Mouse (Mus musculus): ENCODE measurements around the gene Slc25a15. TPM values are rescaled to one million over a fixed set of nuclear protein-coding genes. Genes with fewer than 3 reads are reported as not detected.
A peak's percentile ranks its signal among the peaks of the same experiment; 100 is the strongest.

The Slc25a15 gene
- polyA plus RNA-seq, 1 experiment from 2014 or later: 23.8 TPM

GRCm38 (mm10) chr8:22400593-22400992, 2.2 kb upstream of the Slc25a15 start:
- 90% methylated on average over 4 of the region's 4 CpGs for WGBS
- H3K4me3 ChIP-seq (replicated peaks; ENCODE audit: low read depth, low read length): no peak overlapping the region
- H3K9ac ChIP-seq (ENCODE audit: low read depth, low read length): no peak overlapping the region

GRCm38 (mm10) chr8:22399285-22399880, 986 bp upstream of the Slc25a15 start:
- DNase-seq (ENCODE audit: low spot score) (no peak), ATAC-seq (replicated peaks; ENCODE audit: low FRiP score, low read depth) (no peak)
- peak overlapping the region; percentile 83 for H3K4me3 ChIP-seq (replicated peaks; ENCODE audit: low read depth, low read length)
- WGBS: 80% methylated on average over 8 of the region's 8 CpGs
- no peaks in the 10 kb centered on the region for H3K27me3 ChIP-seq (ENCODE audit: insufficient read depth, low read length)
- H3K9me3 ChIP-seq (replicated peaks; ENCODE audit: low read length): no peaks in the 10 kb centered on the region
- peak overlapping the region; percentile 74 for H3K4me2 ChIP-seq (ENCODE audit: low read length)
- H3K4me1 ChIP-seq (replicated peaks; ENCODE audit: insufficient read depth, low read length): peaks cover 4% of the 10 kb centered on the region; the same call in 1 of the 2 replicates
- peak overlapping the region; percentile 77; the same call in 1 of the 2 replicates for H3K9ac ChIP-seq (ENCODE audit: low read depth, low read length)
- peak; percentile 15; the same call in 1 of the 2 replicates for TF ChIP-seq CTCF (IDR thresholded peaks at IDR 0.05; ENCODE audit: low read depth)
- no peaks in the 10 kb centered on the region for H3K36me3 ChIP-seq (ENCODE audit: insufficient read depth, low read length)
- peak overlapping the region; percentile 80 for H3K27ac ChIP-seq

More at GRCm38 (mm10) chr8:22400593-22400992, 2.2 kb upstream of the Slc25a15 start:
- ATAC-seq (replicated peaks; ENCODE audit: low FRiP score, low read depth) (no peak), DNase-seq (ENCODE audit: low spot score) (no peak)
- Histone ChIP-seq H3K36me3 (ENCODE audit: insufficient read depth, low read length) (no peaks in the 10 kb centered on the region), H3K4me2 (ENCODE audit: low read length) (no peak overlapping the region), H3K27me3 (ENCODE audit: insufficient read depth, low read length) (no peaks in the 10 kb centered on the region), H3K9me3 (replicated peaks; ENCODE audit: low read length) (no peaks in the 10 kb centered on the region), H3K4me1 (replicated peaks; ENCODE audit: insufficient read depth, low read length) (peaks cover 4% of the 10 kb centered on the region; the same call in 1 of the 2 replicates), H3K27ac (no peak overlapping the region)
- TF ChIP-seq CTCF (IDR thresholded peaks at IDR 0.05; ENCODE audit: low read depth): no peak

- Histone ChIP-seq H3K36me3 (ENCODE audit: insufficient read depth, low read length) (no peaks in the 10 kb centered on the region), H3K4me3 (replicated peaks; ENCODE audit: low read depth, low read length) (peak overlapping the region; percentile 83), H3K9me3 (replicated peaks; ENCODE audit: low read length) (no peaks in the 10 kb centered on the region), H3K4me1 (replicated peaks; ENCODE audit: insufficient read depth, low read length) (peaks cover 4% of the 10 kb centered on the region; the same call in 1 of the 2 replicates), H3K27me3 (ENCODE audit: insufficient read depth, low read length) (no peaks in the 10 kb centered on the region), H3K27ac (peak overlapping the region; percentile 80), H3K9ac (ENCODE audit: low read depth, low read length) (peak overlapping the region; percentile 77), H3K4me2 (ENCODE audit: low read length) (peak overlapping the region; percentile 74)
- no peak for TF ChIP-seq CTCF (IDR thresholded peaks at IDR 0.05; ENCODE audit: low read depth)
- DNase-seq (ENCODE audit: low spot score) (no peak), ATAC-seq (replicated peaks; ENCODE audit: low FRiP score, low read depth) (no peak)
- WGBS: under 1% methylated on average over 13 of the region's 13 CpGs
Measured at GRCm38 (mm10) chr8:22397811-22398141, 621 bp downstream of the Slc25a15 start.

- no peaks in the 10 kb centered on the region for H3K9me3 ChIP-seq (replicated peaks; ENCODE audit: low read length)
- no peak overlapping the region for H3K4me3 ChIP-seq (replicated peaks; ENCODE audit: low read depth, low read length)
- no peak for ATAC-seq (replicated peaks; ENCODE audit: low FRiP score, low read depth)
- TF ChIP-seq CTCF (IDR thresholded peaks at IDR 0.05; ENCODE audit: low read depth): no peak
- 0 out of 2 replicates have a peak, but pooled peaks cover 2% of the 10 kb centered on the region for H3K36me3 ChIP-seq (ENCODE audit: insufficient read depth, low read length)
- WGBS: 91% methylated on average over 8 of the region's 8 CpGs
- no peaks in the 10 kb centered on the region for H3K27me3 ChIP-seq (ENCODE audit: insufficient read depth, low read length)
- no peak for DNase-seq (ENCODE audit: low spot score)
- H3K27ac ChIP-seq: no peak overlapping the region
- peaks cover 4% of the 10 kb centered on the region; the same call in 1 of the 2 replicates for H3K4me1 ChIP-seq (replicated peaks; ENCODE audit: insufficient read depth, low read length)
- no peak overlapping the region for H3K9ac ChIP-seq (ENCODE audit: low read depth, low read length)
- H3K4me2 ChIP-seq (ENCODE audit: low read length): no peak overlapping the region
Measured at GRCm38 (mm10) chr8:22395256-22395655, 3.1 kb downstream of the Slc25a15 start.

- Histone ChIP-seq H3K27ac (no peak overlapping the region), H3K9ac (ENCODE audit: low read depth, low read length) (no peak overlapping the region), H3K9me3 (replicated peaks; ENCODE audit: low read length) (no peaks in the 10 kb centered on the region), H3K27me3 (ENCODE audit: insufficient read depth, low read length) (no peaks in the 10 kb centered on the region), H3K4me1 (replicated peaks; ENCODE audit: insufficient read depth, low read length) (peaks cover 4% of the 10 kb centered on the region; the same call in 1 of the 2 replicates), H3K4me2 (ENCODE audit: low read length) (no peak overlapping the region), H3K4me3 (replicated peaks; ENCODE audit: low read depth, low read length) (no peak overlapping the region), H3K36me3 (ENCODE audit: insufficient read depth, low read length) (0 out of 2 replicates have a peak, but pooled peaks cover 7% of the 10 kb centered on the region)
- WGBS: 69% methylated on average over 4 of the region's 4 CpGs
- ATAC-seq (replicated peaks; ENCODE audit: low FRiP score, low read depth) (no peak), DNase-seq (ENCODE audit: low spot score) (no peak)
- no peak for TF ChIP-seq CTCF (IDR thresholded peaks at IDR 0.05; ENCODE audit: low read depth)
Measured at GRCm38 (mm10) chr8:22394471-22394870, 3.9 kb downstream of the Slc25a15 start.

- Histone ChIP-seq H3K4me2 (ENCODE audit: low read length) (no peak overlapping the region), H3K4me3 (replicated peaks; ENCODE audit: low read depth, low read length) (no peak overlapping the region), H3K27ac (peak overlapping the region; percentile 19; the same call in 1 of the 2 replicates), H3K36me3 (ENCODE audit: insufficient read depth, low read length) (peaks cover 17% of the 10 kb centered on the region), H3K9me3 (replicated peaks; ENCODE audit: low read length) (no peaks in the 10 kb centered on the region), H3K9ac (ENCODE audit: low read depth, low read length) (no peak overlapping the region), H3K27me3 (ENCODE audit: insufficient read depth, low read length) (no peaks in the 10 kb centered on the region), H3K4me1 (replicated peaks; ENCODE audit: insufficient read depth, low read length) (no peaks in the 10 kb centered on the region)
- TF ChIP-seq CTCF (IDR thresholded peaks at IDR 0.05; ENCODE audit: low read depth): no peak
- ATAC-seq (replicated peaks; ENCODE audit: low FRiP score, low read depth): peak; percentile 88
- no peak for DNase-seq (ENCODE audit: low spot score)
- 56% methylated on average over 8 of the region's 8 CpGs for WGBS
Measured at GRCm38 (mm10) chr8:22390766-22391463, 7.5 kb downstream of the Slc25a15 start.

Measured in kidney, postnatal 0 days (tissue).